Mouse (Mus musculus): ENCODE data around the gene Vamp8. TPM values are rescaled to one million over a fixed set of nuclear protein-coding genes. Genes with fewer than 3 reads are reported as not detected.

The Vamp8 gene
- 14.5 and 15.0 TPM in 2 replicates for polyA plus RNA-seq (2015; fragmentation: Nextera tagmentation; extraction: Ambion mirVana)

GRCm38 (mm10) chr6:72389941-72390771 lies at the start of gene Vamp8:
TSS of gene Vamp8 (minus strand) at chr6:72390703.
- Histone ChIP-seq H3K4me2 (replicated peaks) (peak within 1 kb of the TSS; percentile 55), H3K9ac (replicated peaks) (peak within 1 kb of the TSS; percentile 27), H3K36me3 (no peaks in the 10 kb centered on the region), H3K27ac (replicated peaks) (no peak within 1 kb of the TSS), H3K27me3 (no peaks in the 10 kb centered on the region), H3K4me1 (peaks cover 13% of the 10 kb centered on the region), H3K9me3 (no peaks in the 10 kb centered on the region), H3K4me3 (peak within 1 kb of the TSS; percentile 29)
- peak; percentile 43; the same call in 1 of the 2 replicates for ATAC-seq (replicated peaks)
- WGBS = 1% methylated on average over 32 of the region's 33 CpGs

- peak; percentile 95 for ATAC-seq (replicated peaks)
- peak within 1 kb of the TSS; percentile 99 for H3K27ac ChIP-seq (replicated peaks)
Measured at GRCm38 (mm10) chr6:72439355-72440185, 49.1 kb upstream of the Vamp8 start, which contains the start of gene Mat2a. TSS of gene Mat2a (minus strand) at chr6:72439558.

GRCm38 (mm10) chr6:72438862-72439354 lies 48.4 kb upstream of the Vamp8 start:
- H3K9me3 ChIP-seq = no peaks in the 10 kb centered on the region
- peak overlapping the region; percentile 99 for H3K27ac ChIP-seq (replicated peaks)
- H3K36me3 ChIP-seq = peaks cover 35% of the 10 kb centered on the region
- H3K4me3 ChIP-seq = peak overlapping the region; percentile 100
- WGBS = under 1% methylated on average over 55 of the region's 57 CpGs
- H3K4me1 ChIP-seq = peaks cover 44% of the 10 kb centered on the region
- no peaks in the 10 kb centered on the region for H3K27me3 ChIP-seq
- H3K4me2 ChIP-seq (replicated peaks) = peak overlapping the region; percentile 72
- ATAC-seq (replicated peaks) = peak; percentile 21
- H3K9ac ChIP-seq (replicated peaks) = peak overlapping the region; percentile 100

More at GRCm38 (mm10) chr6:72439355-72440185, 49.1 kb upstream of the Vamp8 start, which contains the start of gene Mat2a:
- Histone ChIP-seq H3K4me1 (peaks cover 44% of the 10 kb centered on the region), H3K4me2 (replicated peaks) (peak within 1 kb of the TSS; percentile 72), H3K9me3 (no peaks in the 10 kb centered on the region), H3K27me3 (no peaks in the 10 kb centered on the region), H3K4me3 (peak within 1 kb of the TSS; percentile 100), H3K9ac (replicated peaks) (peak within 1 kb of the TSS; percentile 100), H3K36me3 (peaks cover 30% of the 10 kb centered on the region)
- under 1% methylated on average over 75 of the region's 77 CpGs for WGBS

- peak overlapping the region; percentile 99 for H3K27ac ChIP-seq (replicated peaks)
- peaks cover 44% of the 10 kb centered on the region for H3K4me1 ChIP-seq
- peak overlapping the region; percentile 100 for H3K9ac ChIP-seq (replicated peaks)
- no peaks in the 10 kb centered on the region for H3K9me3 ChIP-seq
- H3K4me3 ChIP-seq = peak overlapping the region; percentile 100
- H3K36me3 ChIP-seq = peaks cover 42% of the 10 kb centered on the region
- no peaks in the 10 kb centered on the region for H3K27me3 ChIP-seq
- peak overlapping the region; percentile 72 for H3K4me2 ChIP-seq (replicated peaks)
- 2% methylated on average over 5 of the region's 5 CpGs for WGBS
- no peak for ATAC-seq (replicated peaks)
Measured at GRCm38 (mm10) chr6:72438226-72438625, 47.7 kb upstream of the Vamp8 start.

- Histone ChIP-seq H3K4me2 (replicated peaks) (no peak overlapping the region), H3K4me3 (no peak overlapping the region), H3K9ac (replicated peaks) (no peak overlapping the region), H3K36me3 (peaks cover 76% of the 10 kb centered on the region), H3K9me3 (no peaks in the 10 kb centered on the region), H3K27me3 (no peaks in the 10 kb centered on the region), H3K27ac (replicated peaks) (no peak overlapping the region), H3K4me1 (peaks cover 17% of the 10 kb centered on the region)
- ATAC-seq (replicated peaks) = no peak
- WGBS = 90% methylated on average over 2 of the region's 2 CpGs
Measured at GRCm38 (mm10) chr6:72432153-72432552, 41.6 kb upstream of the Vamp8 start.

DNA sequence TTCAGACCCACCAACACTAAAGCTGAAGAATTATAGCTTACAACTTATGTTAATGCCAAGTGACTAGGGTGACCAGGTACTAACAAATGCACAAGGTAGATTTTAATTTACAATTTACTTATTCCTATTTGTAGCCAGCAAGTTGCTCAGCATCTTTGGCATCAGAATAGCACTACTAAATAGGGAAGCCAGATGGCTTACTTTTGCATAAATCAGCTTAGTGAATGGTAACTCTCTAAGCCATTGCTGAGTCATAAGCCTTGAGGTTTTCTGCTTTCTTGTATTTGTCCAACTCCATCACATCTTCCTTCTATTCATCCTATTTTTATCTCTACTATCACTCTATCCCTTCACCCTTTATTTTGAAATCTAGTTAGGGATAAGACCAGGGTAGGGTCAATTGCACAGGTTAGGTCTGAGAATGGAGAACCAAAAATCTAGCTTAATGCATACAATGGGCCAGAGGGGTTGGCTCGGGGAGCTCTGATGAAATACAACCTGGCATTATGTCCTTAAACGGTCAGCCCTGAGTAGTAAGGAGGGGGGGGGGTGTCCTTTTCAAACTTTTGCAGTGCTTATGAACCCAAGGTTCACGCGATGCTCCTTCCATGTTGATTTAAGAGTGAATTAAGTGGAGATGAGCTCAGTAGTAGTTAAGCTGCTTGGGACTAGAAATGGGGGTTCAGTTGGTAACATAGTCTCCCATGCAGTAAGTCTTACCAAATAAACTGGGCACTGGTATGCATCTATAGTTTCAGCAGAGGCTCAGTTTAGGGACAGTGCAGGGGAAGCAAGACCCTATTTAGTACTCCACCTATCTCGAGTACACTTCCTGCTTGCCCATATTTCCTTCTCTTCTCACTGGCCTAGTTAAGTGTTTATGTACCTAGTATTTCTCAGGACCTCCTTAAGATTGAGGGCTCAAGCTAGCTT lies 40.8 kb upstream of the Vamp8 start:
- H3K9me3 ChIP-seq = no peaks in the 10 kb centered on the region
- H3K27ac ChIP-seq (replicated peaks) = peak overlapping the region; percentile 7; the same call in 1 of the 2 replicates
- H3K36me3 ChIP-seq = peaks cover 73% of the 10 kb centered on the region
- no peak overlapping the region for H3K9ac ChIP-seq (replicated peaks)
- WGBS = 37% methylated on average over 5 of the region's 5 CpGs
- H3K4me3 ChIP-seq = no peak overlapping the region
- H3K4me1 ChIP-seq = peaks cover 8% of the 10 kb centered on the region
- no peak overlapping the region for H3K4me2 ChIP-seq (replicated peaks)
- H3K27me3 ChIP-seq = no peaks in the 10 kb centered on the region
- peak; percentile 19; the same call in 1 of the 2 replicates for ATAC-seq (replicated peaks)

DNA sequence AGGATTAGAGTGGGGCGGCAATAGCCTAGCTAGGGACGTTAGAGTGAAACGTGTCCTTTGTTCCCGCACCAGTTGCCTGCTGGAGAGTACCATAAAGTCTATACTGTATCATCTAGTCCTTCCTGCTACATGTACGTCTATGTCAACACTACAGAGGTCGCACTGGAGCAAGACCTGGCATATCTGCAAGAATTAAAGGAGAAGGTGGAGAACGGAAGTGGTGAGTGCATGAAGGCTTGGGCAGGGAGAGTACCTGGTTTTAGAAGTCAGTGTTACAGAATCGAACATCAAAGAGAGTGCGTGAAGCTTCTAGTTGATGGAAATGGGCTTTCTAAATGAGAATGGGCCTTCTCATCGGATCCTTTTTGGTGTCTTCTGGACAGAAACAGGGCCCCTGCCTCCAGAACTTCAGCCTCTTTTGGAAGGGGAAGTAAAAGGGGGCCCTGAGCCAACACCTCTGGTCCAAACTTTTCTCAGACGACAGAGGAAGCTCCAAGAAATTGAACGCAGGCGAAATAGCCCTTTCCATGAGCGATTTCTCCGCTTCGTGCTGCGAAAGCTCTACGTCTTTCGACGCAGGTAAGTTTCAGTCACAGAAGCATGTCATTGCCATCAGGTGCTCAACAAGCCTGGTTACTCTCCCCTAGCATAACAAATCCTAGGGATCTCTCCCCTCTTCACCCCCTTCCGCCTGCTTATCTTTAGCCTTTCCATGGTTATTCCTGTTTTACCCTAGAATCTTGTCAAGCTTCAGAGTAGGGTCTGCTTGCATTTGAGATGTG lies 38.7 kb upstream of the Vamp8 start:
- no peak for ATAC-seq (replicated peaks)
- no peak overlapping the region for H3K9ac ChIP-seq (replicated peaks)
- no peaks in the 10 kb centered on the region for H3K9me3 ChIP-seq
- H3K4me1 ChIP-seq = no peaks in the 10 kb centered on the region
- H3K36me3 ChIP-seq = peaks cover 72% of the 10 kb centered on the region
- no peak overlapping the region for H3K27ac ChIP-seq (replicated peaks)
- no peak overlapping the region for H3K4me3 ChIP-seq
- no peaks in the 10 kb centered on the region for H3K27me3 ChIP-seq
- no peak overlapping the region for H3K4me2 ChIP-seq (replicated peaks)
- 89% methylated on average over 21 of the region's 21 CpGs for WGBS

DNA sequence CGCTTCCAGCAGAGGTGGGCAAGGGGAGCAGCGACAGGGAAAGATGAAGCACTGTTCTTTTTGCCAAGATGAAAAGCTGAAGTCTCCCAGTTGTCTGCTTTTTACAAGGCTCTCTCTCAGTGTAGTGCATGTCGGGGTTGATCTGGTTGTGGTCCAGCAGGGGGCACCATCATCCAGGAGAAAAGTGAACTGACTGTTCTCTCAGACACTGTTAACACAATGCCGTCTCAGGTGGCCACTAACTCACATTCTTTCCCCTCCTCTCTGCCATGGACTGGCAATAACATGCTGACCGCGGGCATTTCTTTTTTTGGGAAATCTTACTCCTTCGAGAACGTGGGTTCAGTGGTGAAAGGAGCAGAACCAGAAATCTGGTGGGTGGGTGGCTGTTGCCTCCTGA lies 37.5 kb upstream of the Vamp8 start:
- Histone ChIP-seq H3K27ac (replicated peaks) (no peak overlapping the region), H3K36me3 (peaks cover 70% of the 10 kb centered on the region), H3K4me2 (replicated peaks) (no peak overlapping the region), H3K9ac (replicated peaks) (no peak overlapping the region), H3K27me3 (no peaks in the 10 kb centered on the region), H3K4me1 (no peaks in the 10 kb centered on the region), H3K4me3 (no peak overlapping the region), H3K9me3 (no peaks in the 10 kb centered on the region)
- ATAC-seq (replicated peaks) = peak; percentile 80
- whole genome bisulfite sequencing = 30% methylated on average over 8 of the region's 8 CpGs

- ATAC-seq (replicated peaks) = no peak
- Histone ChIP-seq H3K4me3 (no peak overlapping the region), H3K27me3 (no peaks in the 10 kb centered on the region), H3K4me2 (replicated peaks) (no peak overlapping the region), H3K9me3 (no peaks in the 10 kb centered on the region), H3K9ac (replicated peaks) (no peak overlapping the region), H3K36me3 (peaks cover 58% of the 10 kb centered on the region), H3K4me1 (no peaks in the 10 kb centered on the region), H3K27ac (replicated peaks) (no peak overlapping the region)
- WGBS = 95% methylated on average over 11 of the region's 11 CpGs
Measured at GRCm38 (mm10) chr6:72425646-72426045, 35.1 kb upstream of the Vamp8 start.

GRCm38 (mm10) chr6:72420901-72421300 lies 30.4 kb upstream of the Vamp8 start:
- Histone ChIP-seq H3K9ac (replicated peaks) (no peak overlapping the region), H3K9me3 (no peaks in the 10 kb centered on the region), H3K27ac (replicated peaks) (no peak overlapping the region), H3K36me3 (peaks cover 58% of the 10 kb centered on the region), H3K27me3 (no peaks in the 10 kb centered on the region), H3K4me1 (peaks cover 6% of the 10 kb centered on the region), H3K4me3 (no peak overlapping the region), H3K4me2 (replicated peaks) (no peak overlapping the region)
- ATAC-seq (replicated peaks) = no peak
- 94% methylated on average over 10 of the region's 10 CpGs for WGBS
